Mouse (Mus musculus) heart, embryonic 11.5 days (tissue): ENCODE data around the gene Spink8. TPM values are rescaled to one million over a fixed set of nuclear protein-coding genes. Genes with fewer than 3 reads are reported as not detected.

Experiments used
- ATAC-seq: fragments of 200-750 bp; cut with Nextera tagmentation; replicated peaks from 2 replicates; pipeline ENCODE4 v1.8.0; 2017; ENCODE audit warnings: moderate library complexity; ENCODE audit not compliant: insufficient number of reproducible peaks, low FRiP score, low TSS enrichment
- H3K27ac ChIP-seq: fragments of 300-500 bp; sonication (generic); 2 replicates; pipeline ENCODE4 v1.5.1; 2014; ENCODE audit warnings: mild to moderate bottlenecking, low read depth, low read length
- H3K27me3 ChIP-seq: fragments of 300-500 bp; sonication (generic); 2 replicates; pipeline ENCODE4 v1.6.1; 2014; ENCODE audit warnings: mild to moderate bottlenecking, low read length, mixed read lengths; ENCODE audit not compliant: control insufficient read depth, insufficient read depth
- H3K36me3 ChIP-seq: fragments of 300-500 bp; sonication (generic); 2 replicates; pipeline ENCODE4 v1.6.1; 2014; ENCODE audit warnings: mild to moderate bottlenecking, low read length, moderate library complexity, mixed read lengths; ENCODE audit not compliant: control insufficient read depth, insufficient read depth
- H3K4me1 ChIP-seq: fragments of 300-500 bp; sonication (generic); 2 replicates; pipeline ENCODE4 v1.6.1; 2014; ENCODE audit warnings: low read length; ENCODE audit not compliant: control insufficient read depth, insufficient read depth
- H3K4me2 ChIP-seq: fragments of 300-500 bp; sonication (generic); 2 replicates; pipeline ENCODE4 v1.6.1; 2014; ENCODE audit warnings: mild to moderate bottlenecking, moderate library complexity
- H3K4me3 ChIP-seq: fragments of 300-500 bp; sonication (generic); 2 replicates; pipeline ENCODE4 v1.5.1; 2014; ENCODE audit warnings: low read depth, low read length
- H3K9ac ChIP-seq: fragments of 300-500 bp; sonication (generic); 2 replicates; pipeline ENCODE4 v1.6.1; 2014; ENCODE audit warnings: mild to moderate bottlenecking, low read depth, low read length, moderate library complexity
- H3K9me3 ChIP-seq: fragments of 300-500 bp; sonication (generic); replicated peaks from 2 replicates; pipeline ENCODE4 v1.6.1; 2016; ENCODE audit warnings: low read length; ENCODE audit not compliant: control insufficient read depth
- WGBS: fragments of 180-500 bp; shearing (Covaris S2); extraction: QIAGEN DNeasy Blood & Tissue Kit; methylation state at CpG from one replicate; pipeline ENCODE4 v1.1.7; 2014; ENCODE audit not compliant: insufficient replicate concordance; 5-methylcytosine and 5-hydroxymethylcytosine counted together
- polyA plus RNA-seq: library from polyadenylated mRNA; unstranded; fragments of >200 nt; fragmentation: Nextera tagmentation; extraction: Ambion mirVana; gene quantifications from 2 replicates; pipeline ENCODE4 v1.2.1, GENCODE M21; 2014

The Spink8 gene
- polyA plus RNA-seq, 1 experiment from 2014 or later = 0.27 TPM

- Histone ChIP-seq H3K4me1 (no peaks in the 10 kb centered on the region), H3K9me3 (no peaks in the 10 kb centered on the region), H3K27me3 (no peaks in the 10 kb centered on the region), H3K4me2 (no peak overlapping the region), H3K4me3 (no peak overlapping the region), H3K36me3 (no peaks in the 10 kb centered on the region), H3K9ac (no peak overlapping the region), H3K27ac (no peak overlapping the region)
- ATAC-seq = no peak
- 42% methylated on average over 3 of the region's 3 CpGs for WGBS
These were observed 4.2 kb upstream of the Spink8 start for GRCm38 (mm10) chr9:109807898-109808297.

GRCm38 (mm10) chr9:109813424-109813823 is 1.3 kb downstream of the Spink8 start:
- ATAC-seq = no peak
- Histone ChIP-seq H3K4me1 (peaks cover 6% of the 10 kb centered on the region; the same call in 1 of the 2 replicates), H3K36me3 (no peaks in the 10 kb centered on the region), H3K27me3 (no peaks in the 10 kb centered on the region), H3K4me2 (no peak overlapping the region), H3K4me3 (no peak overlapping the region), H3K9ac (no peak overlapping the region), H3K27ac (no peak overlapping the region), H3K9me3 (no peaks in the 10 kb centered on the region)
- WGBS = 48% methylated on average over 7 of the region's 7 CpGs

GRCm38 (mm10) chr9:109816341-109816740 is 4.3 kb downstream of the Spink8 start:
- H3K9me3 ChIP-seq = no peaks in the 10 kb centered on the region
- H3K4me2 ChIP-seq = no peak overlapping the region
- no peak overlapping the region for H3K27ac ChIP-seq
- H3K9ac ChIP-seq = no peak overlapping the region
- no peaks in the 10 kb centered on the region for H3K36me3 ChIP-seq
- no peak for ATAC-seq
- H3K4me3 ChIP-seq = no peak overlapping the region
- no peaks in the 10 kb centered on the region for H3K27me3 ChIP-seq
- WGBS = 41% methylated on average over 6 of the region's 6 CpGs
- peaks cover 6% of the 10 kb centered on the region; the same call in 1 of the 2 replicates for H3K4me1 ChIP-seq

GRCm38 (mm10) chr9:109825739-109826138 is 13.7 kb downstream of the Spink8 start:
- no peak overlapping the region for H3K9ac ChIP-seq
- no peaks in the 10 kb centered on the region for H3K27me3 ChIP-seq
- H3K9me3 ChIP-seq = no peaks in the 10 kb centered on the region
- H3K4me2 ChIP-seq = no peak overlapping the region
- ATAC-seq = no peak
- no peaks in the 10 kb centered on the region for H3K36me3 ChIP-seq
- 38% methylated on average over 4 of the region's 4 CpGs for WGBS
- no peaks in the 10 kb centered on the region for H3K4me1 ChIP-seq
- no peak overlapping the region for H3K4me3 ChIP-seq
- no peak overlapping the region for H3K27ac ChIP-seq

GRCm38 (mm10) chr9:109826181-109826580 is 14.1 kb downstream of the Spink8 start:
- no peaks in the 10 kb centered on the region for H3K4me1 ChIP-seq
- no peak overlapping the region for H3K4me2 ChIP-seq
- no peak for ATAC-seq
- H3K36me3 ChIP-seq = no peaks in the 10 kb centered on the region
- no peaks in the 10 kb centered on the region for H3K27me3 ChIP-seq
- H3K9ac ChIP-seq = no peak overlapping the region
- H3K9me3 ChIP-seq = no peaks in the 10 kb centered on the region
- no peak overlapping the region for H3K27ac ChIP-seq
- no peak overlapping the region for H3K4me3 ChIP-seq
- 50% methylated on average over 5 of the region's 5 CpGs for WGBS

GRCm38 (mm10) chr9:109832391-109833087 is 20.5 kb downstream of the Spink8 start, which contains the start of gene Nme6:
Gene Nme6 (plus strand): TSS chr9:109832749.
- H3K4me1 ChIP-seq = peaks cover 4% of the 10 kb centered on the region
- WGBS = under 1% methylated on average over 32 of the region's 32 CpGs
- H3K27ac ChIP-seq = peak within 1 kb of the TSS; percentile 70
- no peaks in the 10 kb centered on the region for H3K9me3 ChIP-seq
- H3K9ac ChIP-seq = peak within 1 kb of the TSS; percentile 80
- H3K27me3 ChIP-seq = no peaks in the 10 kb centered on the region
- peaks cover 2% of the 10 kb centered on the region; the same call in 1 of the 2 replicates for H3K36me3 ChIP-seq
- ATAC-seq = peak; percentile 96
- peak within 1 kb of the TSS; percentile 60 for H3K4me3 ChIP-seq
- H3K4me2 ChIP-seq = peak within 1 kb of the TSS; percentile 99

GRCm38 (mm10) chr9:109833088-109833412 is 21.0 kb downstream of the Spink8 start:
- ATAC-seq = peak; percentile 35; the same call in 1 of the 2 replicates

GRCm38 (mm10) chr9:109849312-109849758 is 37.3 kb downstream of the Spink8 start, which contains the start of gene Camp:
Gene Camp (minus strand): TSS chr9:109849617.
- Histone ChIP-seq H3K9ac (no peak within 1 kb of the TSS), H3K4me3 (no peak within 1 kb of the TSS), H3K4me1 (no peaks in the 10 kb centered on the region), H3K9me3 (no peaks in the 10 kb centered on the region), H3K4me2 (no peak within 1 kb of the TSS), H3K27me3 (no peaks in the 10 kb centered on the region), H3K27ac (no peak within 1 kb of the TSS), H3K36me3 (no peaks in the 10 kb centered on the region)
- ATAC-seq = no peak
- WGBS = 78% methylated on average over 6 of the region's 6 CpGs

More at GRCm38 (mm10) chr9:109833088-109833412, 21.0 kb downstream of the Spink8 start:
- peak overlapping the region; percentile 99 for H3K4me2 ChIP-seq
- peak overlapping the region; percentile 60 for H3K4me3 ChIP-seq
- no peaks in the 10 kb centered on the region for H3K27me3 ChIP-seq
- peaks cover 4% of the 10 kb centered on the region for H3K4me1 ChIP-seq
- peaks cover 2% of the 10 kb centered on the region; the same call in 1 of the 2 replicates for H3K36me3 ChIP-seq
- H3K27ac ChIP-seq = 0 out of 2 replicates have a peak overlapping the region, but pooled peaks have one; percentile 70
- peak overlapping the region; percentile 80 for H3K9ac ChIP-seq
- H3K9me3 ChIP-seq = no peaks in the 10 kb centered on the region
- 11% methylated on average over 6 of the region's 6 CpGs for WGBS

GRCm38 (mm10) chr9:109850099-109850498 is 38.0 kb downstream of the Spink8 start:
- Histone ChIP-seq H3K4me1 (no peaks in the 10 kb centered on the region), H3K9ac (no peak overlapping the region), H3K4me3 (no peak overlapping the region), H3K27me3 (no peaks in the 10 kb centered on the region), H3K36me3 (no peaks in the 10 kb centered on the region), H3K4me2 (no peak overlapping the region), H3K9me3 (no peaks in the 10 kb centered on the region), H3K27ac (no peak overlapping the region)
- 76% methylated on average over 5 of the region's 5 CpGs for WGBS
- ATAC-seq = no peak
